Mouse (Mus musculus) cerebellum, adult 9-10 months (tissue): ENCODE data around the gene Tldc2.

Experiments
- DNase-seq: peaks from one replicate; pipeline ENCODE4 v3.0.0; 2022

The Tldc2 gene

GRCm38 (mm10) chr2:157078793-157079700 is 7.8 kb upstream of the Tldc2 start, which contains the start of gene Soga1:
Soga1 (minus strand) TSS chr2:157079254.
- DNase-seq: peak; percentile 83

GRCm38 (mm10) chr2:157079701-157080180 is 7.1 kb upstream of the Tldc2 start:
- peak; percentile 83 for DNase-seq

GRCm38 (mm10) chr2:157081331-157081730 is 5.5 kb upstream of the Tldc2 start:
- peak; percentile 39 for DNase-seq

GRCm38 (mm10) chr2:157081960-157082359 is 4.9 kb upstream of the Tldc2 start:
- DNase-seq: no peak

- peak; percentile 33 for DNase-seq
These were observed 1.8 kb upstream of the Tldc2 start for GRCm38 (mm10) chr2:157084831-157085585.

- DNase-seq: peak; percentile 2
These were observed 872 bp downstream of the Tldc2 start for GRCm38 (mm10) chr2:157087536-157088317.

- DNase-seq: no peak
These were observed 5.2 kb downstream of the Tldc2 start for GRCm38 (mm10) chr2:157092024-157092423.

GRCm38 (mm10) chr2:157095005-157095755 is 8.3 kb downstream of the Tldc2 start:
- peak; percentile 83 for DNase-seq

- DNase-seq: no peak
These were observed 12.9 kb downstream of the Tldc2 start for GRCm38 (mm10) chr2:157099532-157100318.

- no peak for DNase-seq
These were observed 13.4 kb downstream of the Tldc2 start for GRCm38 (mm10) chr2:157100319-157100605.

GRCm38 (mm10) chr2:157101650-157102049 is 14.8 kb downstream of the Tldc2 start:
- DNase-seq: no peak

- DNase-seq: no peak
These were observed 15.4 kb downstream of the Tldc2 start for GRCm38 (mm10) chr2:157102256-157102655.

GRCm38 (mm10) chr2:157104454-157104853 is 17.6 kb downstream of the Tldc2 start:
- no peak for DNase-seq

GRCm38 (mm10) chr2:157108236-157108635 is 21.4 kb downstream of the Tldc2 start:
- DNase-seq: no peak

- DNase-seq: no peak
These were observed 30.1 kb downstream of the Tldc2 start for GRCm38 (mm10) chr2:157116964-157117363.

GRCm38 (mm10) chr2:157118556-157118955 is 31.7 kb downstream of the Tldc2 start:
- DNase-seq: no peak

GRCm38 (mm10) chr2:157119075-157119474 is 32.2 kb downstream of the Tldc2 start:
- DNase-seq: no peak

- DNase-seq: no peak
These were observed 34.9 kb downstream of the Tldc2 start for GRCm38 (mm10) chr2:157121766-157122165.

- DNase-seq: no peak
These were observed 38.4 kb downstream of the Tldc2 start for GRCm38 (mm10) chr2:157125246-157125645.

- no peak for DNase-seq
These were observed 40.5 kb downstream of the Tldc2 start for GRCm38 (mm10) chr2:157127370-157127769.

GRCm38 (mm10) chr2:157128072-157128471 is 41.2 kb downstream of the Tldc2 start:
- no peak for DNase-seq
